Mouse (Mus musculus) embryonic fibroblast, embryonic 13.5 days (primary cell): Measurements from ENCODE around the gene Pafah1b2.

Source experiments
- CTCF ChIP-seq: IDR thresholded peaks from 2 replicates; pipeline ENCODE4 v1.5.1; 2011; ENCODE audit warnings: mild to moderate bottlenecking, control low read depth, low read length, moderate library complexity, borderline replicate concordance; ENCODE audit not compliant: insufficient read depth
- POLR2A ChIP-seq: IDR thresholded peaks from 2 replicates; pipeline ENCODE4 v1.6.1; 2011; ENCODE audit warnings: low read depth, mild to moderate bottlenecking, control low read depth, low read length, moderate library complexity

- no peak for TF ChIP-seq CTCF
- no peak for TF ChIP-seq POLR2A
Measured at GRCm38 (mm10) chr9:46060249-46060648, 47.8 kb upstream of the Pafah1b2 start.
